Mouse (Mus musculus): ENCODE data around the gene Ppil4. TPM values are rescaled to one million over a fixed set of nuclear protein-coding genes. Genes with fewer than 3 reads are reported as not detected.

Gene Ppil4
- polyA plus RNA-seq, 1 experiment from 2014 or later = 63.7 TPM

Small RNAs within 50 kb of the gene (microRNA-seq; reads per million reads assigned to microRNA genes)
- not detected for gene Mir5104

Other genes starting within 250 kb of the Ppil4 start
- gene Lrp11, start 203.1 kb upstream of the Ppil4 start, polyA plus RNA-seq (2015; fragmentation: Nextera tagmentation; extraction: Ambion mirVana) = 38.6 and 40.8 TPM in 2 replicates
- 37.0 and 38.7 TPM in 2 replicates for gene Nup43, start 125.4 kb upstream of the Ppil4 start, polyA plus RNA-seq (2015; fragmentation: Nextera tagmentation; extraction: Ambion mirVana)
- 170 and 173 TPM in 2 replicates for gene Pcmt1, start 111.8 kb upstream of the Ppil4 start, polyA plus RNA-seq (2015; fragmentation: Nextera tagmentation; extraction: Ambion mirVana)
- gene Lats1, start 111.7 kb upstream of the Ppil4 start, polyA plus RNA-seq (2015; fragmentation: Nextera tagmentation; extraction: Ambion mirVana) = 11.2 and 13.0 TPM in 2 replicates
- gene Katna1, start 66.9 kb upstream of the Ppil4 start, polyA plus RNA-seq (2015; fragmentation: Nextera tagmentation; extraction: Ambion mirVana) = 39.8 and 45.2 TPM in 2 replicates
- 46.5 and 51.4 TPM in 2 replicates for gene Ginm1, start 67 bp upstream of the Ppil4 start, polyA plus RNA-seq (2015; fragmentation: Nextera tagmentation; extraction: Ambion mirVana)
- gene Zc3h12d, start 39.6 kb downstream of the Ppil4 start, polyA plus RNA-seq (2015; fragmentation: Nextera tagmentation; extraction: Ambion mirVana) = 0.06 and 0.08 TPM in 2 replicates
- 14.9 and 15.8 TPM in 2 replicates for gene Tab2, start 163.3 kb downstream of the Ppil4 start, polyA plus RNA-seq (2015; fragmentation: Nextera tagmentation; extraction: Ambion mirVana)

Data from forebrain, embryonic 16.5 days (tissue).